Mouse (Mus musculus) heart, postnatal 36 days (tissue): ENCODE data around the gene Pnpla7. TPM values are rescaled to one million over a fixed set of nuclear protein-coding genes. Genes with fewer than 3 reads are reported as not detected.
"Not testable (repeated sequence)": the region's sequence is repeated elsewhere in the genome, so short reads cannot be mapped to it uniquely, and the experiment has no call there.

Experiments used
- DNase-seq, 2 experiments: peaks; one replicate each; pipeline ENCODE4 v3.0.0; 2021 to 2022
- intact Hi-C: fragments of 180-260 bp; cut with DNase I; formaldehyde crosslinking; loops from one replicate; pipeline ENCODE4 v1.15.1; 2025
- total RNA-seq, 2 experiments: library from RNA; stranded (reverse); gene quantifications; 2 replicates each; pipeline ENCODE4 v1.2.3; 2021

Pnpla7 gene
- 10 to 100 TPM; 33.9 to 35.4 TPM for total RNA-seq

- DNase-seq = peak; percentile 70 to 75
- intact Hi-C loops = no loop called here
Measured at GRCm38 (mm10) chr2:24975704-24976297, at the start of gene Pnpla7. TSS of gene Pnpla7 (plus strand) at chr2:24976033.

GRCm38 (mm10) chr2:24926345-24926964, 49.4 kb upstream of the Pnpla7 start:
- no peak for DNase-seq
- intact Hi-C loops = no loop called here

- DNase-seq = no peak
- intact Hi-C loops = no loop called here
Measured at GRCm38 (mm10) chr2:24926965-24927358, 48.9 kb upstream of the Pnpla7 start.

- intact Hi-C loops = no loop called here
- no peak for DNase-seq
Measured at GRCm38 (mm10) chr2:24927810-24928479, 47.9 kb upstream of the Pnpla7 start.

GRCm38 (mm10) chr2:24929119-24929518, 46.7 kb upstream of the Pnpla7 start:
- intact Hi-C loops = no loop called here
- DNase-seq = no peak

- intact Hi-C loops = no loop called here
- DNase-seq = no peak
Measured at GRCm38 (mm10) chr2:24929593-24929992, 46.2 kb upstream of the Pnpla7 start.

GRCm38 (mm10) chr2:24934441-24934963, 41.3 kb upstream of the Pnpla7 start:
- intact Hi-C loops = no loop called here
- DNase-seq = peak in 1 of 2 experiments; percentile 14

GRCm38 (mm10) chr2:24935057-24935796, 40.6 kb upstream of the Pnpla7 start, which contains the start of gene Arrdc1:
TSS of gene Arrdc1 (minus strand) at chr2:24935252.
- intact Hi-C loops = no loop called here
- peak; percentile 83 to 88 for DNase-seq

GRCm38 (mm10) chr2:24942092-24942491, 33.7 kb upstream of the Pnpla7 start:
- intact Hi-C loops = loop anchor here (10.0 kb wide), 1 partner anchor 367 kb away; no protein-coding TSS in a partner anchor
- DNase-seq = no peak

GRCm38 (mm10) chr2:24944304-24944703, 31.5 kb upstream of the Pnpla7 start:
- not testable (repeated sequence) for DNase-seq
- intact Hi-C loops = loop anchor here (2.0 to 10.0 kb wide), 2 partner anchors 92 to 370 kb away; no protein-coding TSS in a partner anchor

GRCm38 (mm10) chr2:24949421-24950188, 26.2 kb upstream of the Pnpla7 start, which contains the start of gene Zmynd19:
TSS of gene Zmynd19 (plus strand) at chr2:24949792.
- intact Hi-C loops = loop anchor here (2.0 to 10.0 kb wide), 2 partner anchors 27 to 375 kb away; no protein-coding TSS in a partner anchor

GRCm38 (mm10) chr2:24950189-24950535, 25.7 kb upstream of the Pnpla7 start:
- no peak for DNase-seq
- intact Hi-C loops = no loop called here

More at GRCm38 (mm10) chr2:24949421-24950188, 26.2 kb upstream of the Pnpla7 start, which contains the start of gene Zmynd19:
- peak; percentile 97 to 98 for DNase-seq

GRCm38 (mm10) chr2:24952537-24953055, 23.2 kb upstream of the Pnpla7 start:
- intact Hi-C loops = no loop called here
- DNase-seq = no peak

- no peak for DNase-seq
- intact Hi-C loops = no loop called here
Measured at GRCm38 (mm10) chr2:24960910-24961309, 14.9 kb upstream of the Pnpla7 start.

- intact Hi-C loops = loop anchor here (2.0 kb wide), 1 partner anchor 38 kb away; no protein-coding TSS in a partner anchor
Measured at GRCm38 (mm10) chr2:24962304-24963000, 13.4 kb upstream of the Pnpla7 start, which contains the start of gene Dph7. TSS of gene Dph7 (plus strand) at chr2:24962400.

GRCm38 (mm10) chr2:24970386-24970785, 5.4 kb upstream of the Pnpla7 start:
- intact Hi-C loops = no loop called here
- DNase-seq = no peak

More at GRCm38 (mm10) chr2:24962304-24963000, 13.4 kb upstream of the Pnpla7 start, which contains the start of gene Dph7:
- peak; percentile 84 to 86 for DNase-seq

- intact Hi-C loops = not testable (repeated sequence)
Measured at GRCm38 (mm10) chr2:24974452-24974851, 1.4 kb upstream of the Pnpla7 start.

GRCm38 (mm10) chr2:24974906-24975703, 728 bp upstream of the Pnpla7 start, which contains the start of gene Mrpl41:
TSS of gene Mrpl41 (minus strand) at chr2:24975098.
- peak; percentile 92 for DNase-seq
- intact Hi-C loops = no loop called here

More at GRCm38 (mm10) chr2:24974452-24974851, 1.4 kb upstream of the Pnpla7 start:
- not testable (repeated sequence) for DNase-seq
